Mouse (Mus musculus): ENCODE measurements around the gene Oaf. TPM values are rescaled to one million over a fixed set of nuclear protein-coding genes. Genes with fewer than 3 reads are reported as not detected.

Gene Oaf
- total and polyA plus RNA-seq, 3 experiments, result not detected

GRCm38 (mm10) chr9:43252790-43253189, 13.1 kb upstream of the Oaf start:
- H3K36me3 ChIP-seq (replicated peaks in 1 of 2; ENCODE audit: control insufficient read depth in 1 of 2, insufficient read depth in 1 of 2, low read length in 1 of 2), result no peaks in the 10 kb centered on the region
- dilution Hi-C loops (cut with MboI; ENCODE audit: extremely low pct_ligation_motif_present, extremely low pct_unique_long_range_greater_than_20kb, low sequenced_read_pairs), result no loop called here

GRCm38 (mm10) chr9:43251786-43252185, 12.1 kb upstream of the Oaf start:
- Histone ChIP-seq H3K36me3 (replicated peaks in 1 of 2; ENCODE audit: control insufficient read depth in 1 of 2, insufficient read depth in 1 of 2, low read length in 1 of 2) (no peaks in the 10 kb centered on the region), H3K9me3 (replicated peaks; ENCODE audit: low read length) (no peaks in the 10 kb centered on the region), H3K4me3 (replicated peaks in 1 of 3; ENCODE audit: low read depth in 2 of 3, low read length in 2 of 3, poor library complexity in 1 of 3) (no peak overlapping the region), H3K9ac (ENCODE audit: insufficient read depth, low read depth) (no peak overlapping the region), H3K27ac (ENCODE audit: insufficient read depth, low read depth) (no peak overlapping the region), H3K27me3 (replicated peaks) (no peaks in the 10 kb centered on the region), H3K4me1 (ENCODE audit: control insufficient read depth in 1 of 2, insufficient read depth in 2 of 2) (peaks cover 0 to under 1% of the 10 kb centered on the region in 2 experiments; a peak in 2 of 4 replicates), H3K4me2 (ENCODE audit: insufficient read depth, low read depth, poor library complexity, severe bottlenecking) (no peak overlapping the region), H3K79me2 (replicated peaks; ENCODE audit: control insufficient read depth, extremely low read depth, insufficient read depth, poor library complexity, severe bottlenecking) (no peaks in the 10 kb centered on the region)
- in situ Hi-C loops (cut with MboI; ENCODE audit: low pct_ligation_motif_present, low pct_unique_long_range_greater_than_20kb, low sequenced_read_pairs), result no loop called here
- dilution Hi-C loops (cut with MboI; ENCODE audit: extremely low pct_ligation_motif_present, extremely low pct_unique_long_range_greater_than_20kb, low sequenced_read_pairs), result no loop called here
- TF ChIP-seq MAFK (IDR thresholded peaks at IDR 0.05; ENCODE audit: insufficient replicate concordance, low read length) (no peak), PAX5 (IDR thresholded peaks at IDR 0.05; ENCODE audit: low read length) (no peak), MAX (IDR thresholded peaks at IDR 0.05; ENCODE audit: low read length) (no peak), POLR2AphosphoS2 (IDR thresholded peaks at IDR 0.05; ENCODE audit: low read depth, low read length) (no peak), ZMIZ1 (IDR thresholded peaks at IDR 0.05; ENCODE audit: low read depth, low read length) (no peak), MAZ (IDR thresholded peaks at IDR 0.05; ENCODE audit: low read depth, low read length) (no peak), CHD1 (IDR thresholded peaks at IDR 0.05; ENCODE audit: low read depth, low read length) (no peak), ZKSCAN1 (IDR thresholded peaks at IDR 0.05; ENCODE audit: borderline replicate concordance, low read depth, low read length) (no peak), HCFC1 (IDR thresholded peaks at IDR 0.05; ENCODE audit: low read depth, low read length) (no peak), EP300 (IDR thresholded peaks at IDR 0.05; ENCODE audit: low read length) (no peak), E2F4 (IDR thresholded peaks at IDR 0.05; ENCODE audit: insufficient replicate concordance, low read depth, low read length) (no peak), IRF4 (IDR thresholded peaks at IDR 0.05; ENCODE audit: low read depth, low read length) (no peak), CHD2 (IDR thresholded peaks at IDR 0.05; ENCODE audit: low read length) (no peak), SMC3 (IDR thresholded peaks at IDR 0.05; ENCODE audit: low read depth, low read length) (no peak)
- DNase-seq (ENCODE audit: extremely low read depth), result no peak

More at GRCm38 (mm10) chr9:43252790-43253189, 13.1 kb upstream of the Oaf start:
- Histone ChIP-seq H3K4me1 (ENCODE audit: control insufficient read depth in 1 of 2, insufficient read depth in 2 of 2) (no peaks in the 10 kb centered on the region), H3K79me2 (replicated peaks; ENCODE audit: control insufficient read depth, extremely low read depth, insufficient read depth, poor library complexity, severe bottlenecking) (no peaks in the 10 kb centered on the region), H3K27ac (ENCODE audit: insufficient read depth, low read depth) (no peak overlapping the region), H3K4me3 (replicated peaks in 1 of 3; ENCODE audit: low read depth in 2 of 3, low read length in 2 of 3, poor library complexity in 1 of 3) (no peak overlapping the region), H3K27me3 (replicated peaks) (no peaks in the 10 kb centered on the region), H3K9me3 (replicated peaks; ENCODE audit: low read length) (no peaks in the 10 kb centered on the region), H3K9ac (ENCODE audit: insufficient read depth, low read depth) (no peak overlapping the region), H3K4me2 (ENCODE audit: insufficient read depth, low read depth, poor library complexity, severe bottlenecking) (no peak overlapping the region)
- no peak for TF ChIP-seq PAX5 (IDR thresholded peaks at IDR 0.05; ENCODE audit: low read length)
- TF ChIP-seq USF1 (IDR thresholded peaks at IDR 0.05; ENCODE audit: low read depth, low read length), result no peak
- no peak for TF ChIP-seq CTCF (conservative IDR thresholded peaks at IDR 0.05 in 1 of 2, IDR thresholded peaks at IDR 0.05 in 1 of 2; ENCODE audit: low read depth in 2 of 2, low read length in 2 of 2)
- TF ChIP-seq NRF1 (IDR thresholded peaks at IDR 0.05; ENCODE audit: low read depth, low read length), result no peak
- no peak for TF ChIP-seq KAT2A (IDR thresholded peaks at IDR 0.05; ENCODE audit: insufficient replicate concordance, low read length)
- no peak for TF ChIP-seq EP300 (IDR thresholded peaks at IDR 0.05; ENCODE audit: low read length)
- no peak for TF ChIP-seq ELF1 (IDR thresholded peaks at IDR 0.05; ENCODE audit: low read depth, low read length)
- TF ChIP-seq ETS1 (conservative IDR thresholded peaks at IDR 0.05; ENCODE audit: low read depth, low read length), result no peak
- no peak for TF ChIP-seq MAFK (IDR thresholded peaks at IDR 0.05; ENCODE audit: insufficient replicate concordance, low read length)
- TF ChIP-seq SMC3 (IDR thresholded peaks at IDR 0.05; ENCODE audit: low read depth, low read length), result no peak
- TF ChIP-seq JUND (conservative IDR thresholded peaks at IDR 0.05; ENCODE audit: low read depth, low read length), result no peak
- TF ChIP-seq GABPA (IDR thresholded peaks at IDR 0.05; ENCODE audit: insufficient replicate concordance, low read depth, low read length), result no peak
- in situ Hi-C loops (cut with MboI; ENCODE audit: low pct_ligation_motif_present, low pct_unique_long_range_greater_than_20kb, low sequenced_read_pairs), result no loop called here
- no peak for DNase-seq (ENCODE audit: extremely low read depth)

All from CH12.LX (cell line).